Mouse (Mus musculus) E14TG2a.4 (cell line): ENCODE measurements at regions not wholly inside any gene's neighbourhood (a gene's known extent, or its start where the extent isn't known, plus 50 kb on each side); places are given as distances from the start of the nearest gene placed in this dataset.
"Not testable (repeated sequence)": the region's sequence is repeated elsewhere in the genome, so short reads cannot be mapped to it uniquely, and the experiment has no call there.

Source experiments
- H3K27me3 ChIP-seq: 2 replicates; pipeline ENCODE4 v1.6.1; 2014; ENCODE audit warnings: low read length, control low read depth; ENCODE audit not compliant: insufficient read depth
- H3K36me3 ChIP-seq: 2 replicates; pipeline ENCODE4 v1.6.1; 2014; ENCODE audit warnings: low read length, control low read depth; ENCODE audit not compliant: insufficient read depth
- H3K4me1 ChIP-seq: replicated peaks from 2 replicates; pipeline ENCODE4 v1.6.1; 2014; ENCODE audit warnings: low read depth, low read length, control low read depth
- H3K4me3 ChIP-seq: replicated peaks from 2 replicates; pipeline ENCODE4 v1.5.1; 2014; ENCODE audit warnings: mild to moderate bottlenecking, low read length
- H3K9me3 ChIP-seq: 2 replicates; pipeline ENCODE4 v1.6.1; 2014; ENCODE audit warnings: low read length, control low read depth
- CTCF ChIP-seq: conservative IDR thresholded peaks from 2 replicates; pipeline ENCODE4 v1.5.1; 2014; ENCODE audit warnings: low read length
- NANOG ChIP-seq: IDR thresholded peaks from 2 replicates; pipeline ENCODE4 v1.6.1; 2014; ENCODE audit warnings: borderline replicate concordance, low read length, mixed read lengths
- POU5F1 ChIP-seq: IDR thresholded peaks from 2 replicates; pipeline ENCODE4 v1.6.1; 2014; ENCODE audit warnings: low read length, borderline replicate concordance

GRCm38 (mm10) chr10:48582006-48582405, 1206.6 kb downstream of the Grik2 start:
- no peaks in the 10 kb centered on the region for H3K4me1 ChIP-seq
- no peaks in the 10 kb centered on the region for H3K36me3 ChIP-seq
- no peaks in the 10 kb centered on the region for H3K27me3 ChIP-seq
- H3K9me3 ChIP-seq = no peaks in the 10 kb centered on the region
- no peak overlapping the region for H3K4me3 ChIP-seq
- TF ChIP-seq CTCF (no peak), POU5F1 (no peak), NANOG (no peak)

GRCm38 (mm10) chr10:48581081-48581480, 1207.5 kb downstream of the Grik2 start:
- H3K4me1 ChIP-seq = no peaks in the 10 kb centered on the region
- no peaks in the 10 kb centered on the region for H3K27me3 ChIP-seq
- TF ChIP-seq POU5F1 = no peak
- TF ChIP-seq NANOG = no peak
- no peak for TF ChIP-seq CTCF
- no peaks in the 10 kb centered on the region for H3K9me3 ChIP-seq
- H3K36me3 ChIP-seq = no peaks in the 10 kb centered on the region
- no peak overlapping the region for H3K4me3 ChIP-seq

- TF ChIP-seq NANOG (no peak), POU5F1 (no peak), CTCF (no peak)
- H3K4me3 ChIP-seq = no peak overlapping the region
- H3K9me3 ChIP-seq = no peaks in the 10 kb centered on the region
- no peaks in the 10 kb centered on the region for H3K27me3 ChIP-seq
- no peaks in the 10 kb centered on the region for H3K36me3 ChIP-seq
- H3K4me1 ChIP-seq = no peaks in the 10 kb centered on the region
Measured at GRCm38 (mm10) chr10:48572600-48572999, 1216.0 kb downstream of the Grik2 start.

GRCm38 (mm10) chr10:48549791-48550190, 1238.8 kb downstream of the Grik2 start:
- H3K9me3 ChIP-seq, H3K4me3 ChIP-seq, H3K27me3 ChIP-seq, H3K36me3 ChIP-seq, H3K4me1 ChIP-seq: not testable (repeated sequence)

GRCm38 (mm10) chr10:48522258-48522657, 1266.3 kb downstream of the Grik2 start:
- no peaks in the 10 kb centered on the region for H3K27me3 ChIP-seq
- TF ChIP-seq CTCF = no peak
- no peak for TF ChIP-seq POU5F1
- no peak for TF ChIP-seq NANOG
- no peaks in the 10 kb centered on the region for H3K36me3 ChIP-seq
- no peaks in the 10 kb centered on the region for H3K9me3 ChIP-seq
- no peaks in the 10 kb centered on the region for H3K4me1 ChIP-seq
- H3K4me3 ChIP-seq = no peak overlapping the region

- no peaks in the 10 kb centered on the region for H3K4me1 ChIP-seq
- no peaks in the 10 kb centered on the region for H3K36me3 ChIP-seq
- no peak for TF ChIP-seq POU5F1
- TF ChIP-seq NANOG = no peak
- TF ChIP-seq CTCF = no peak
- H3K9me3 ChIP-seq = no peaks in the 10 kb centered on the region
- no peak overlapping the region for H3K4me3 ChIP-seq
- H3K27me3 ChIP-seq = no peaks in the 10 kb centered on the region
Measured at GRCm38 (mm10) chr10:48472927-48473326, 1315.6 kb downstream of the Grik2 start.

GRCm38 (mm10) chr10:48443739-48444342, 1344.7 kb downstream of the Grik2 start:
- Histone ChIP-seq H3K4me1 (no peaks in the 10 kb centered on the region), H3K36me3 (no peaks in the 10 kb centered on the region), H3K9me3 (no peaks in the 10 kb centered on the region), H3K27me3 (no peaks in the 10 kb centered on the region), H3K4me3 (no peak overlapping the region)
- TF ChIP-seq CTCF (no peak), NANOG (no peak), POU5F1 (no peak)

- TF ChIP-seq NANOG = no peak
- no peak for TF ChIP-seq CTCF
- TF ChIP-seq POU5F1 = no peak
- H3K36me3 ChIP-seq = no peaks in the 10 kb centered on the region
- no peaks in the 10 kb centered on the region for H3K4me1 ChIP-seq
Measured at GRCm38 (mm10) chr10:48433287-48433686, 1355.3 kb downstream of the Grik2 start.

GRCm38 (mm10) chr10:48425501-48425900, 1363.1 kb downstream of the Grik2 start:
- Histone ChIP-seq H3K9me3 (peaks cover 16% of the 10 kb centered on the region), H3K4me1 (no peaks in the 10 kb centered on the region), H3K36me3 (no peaks in the 10 kb centered on the region), H3K4me3 (no peak overlapping the region), H3K27me3 (no peaks in the 10 kb centered on the region)
- TF ChIP-seq NANOG (no peak), POU5F1 (no peak), CTCF (no peak)

More at GRCm38 (mm10) chr10:48433287-48433686, 1355.3 kb downstream of the Grik2 start:
- Histone ChIP-seq H3K27me3 (no peaks in the 10 kb centered on the region), H3K9me3 (no peaks in the 10 kb centered on the region), H3K4me3 (no peak overlapping the region)
